Mouse (Mus musculus): ENCODE measurements around the gene Btnl9.
"Not testable (repeated sequence)": the region's sequence is repeated elsewhere in the genome, so short reads cannot be mapped to it uniquely, and the experiment has no call there.

Btnl9 gene

GRCm38 (mm10) chr11:49186955-49187488, at the start of gene Btnl9:
Gene Btnl9 (minus strand): TSS chr11:49187159.
- no peak for DNase-seq (ENCODE audit: low spot score in 2 of 2)

GRCm38 (mm10) chr11:49235459-49236207, 48.7 kb upstream of the Btnl9 start:
- DNase-seq (ENCODE audit: low spot score in 2 of 2) = no peak

- no peak for DNase-seq (ENCODE audit: low spot score in 2 of 2)
These were observed 45.8 kb upstream of the Btnl9 start for GRCm38 (mm10) chr11:49232781-49233180.

DNA sequence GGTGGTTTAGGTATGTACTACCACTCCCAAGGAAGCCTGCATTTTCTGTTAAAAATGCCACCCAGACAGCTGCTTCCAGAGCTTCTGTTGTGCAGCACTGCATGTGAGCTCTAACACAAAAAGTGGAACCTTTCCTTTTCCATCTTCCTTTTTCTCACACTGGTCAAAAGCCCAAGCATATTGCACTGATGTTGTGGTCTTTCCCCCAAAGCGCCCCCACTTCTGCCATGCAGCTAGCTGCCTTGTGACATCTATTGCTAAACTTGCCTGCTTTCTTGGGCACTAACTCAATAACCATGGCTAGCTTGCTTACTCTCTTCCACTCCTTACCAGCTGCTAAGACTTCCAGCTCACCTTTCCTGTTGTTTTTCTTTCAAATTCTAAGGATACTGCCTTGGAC, 37.5 kb upstream of the Btnl9 start:
- no peak for DNase-seq (ENCODE audit: low spot score in 2 of 2)

DNA sequence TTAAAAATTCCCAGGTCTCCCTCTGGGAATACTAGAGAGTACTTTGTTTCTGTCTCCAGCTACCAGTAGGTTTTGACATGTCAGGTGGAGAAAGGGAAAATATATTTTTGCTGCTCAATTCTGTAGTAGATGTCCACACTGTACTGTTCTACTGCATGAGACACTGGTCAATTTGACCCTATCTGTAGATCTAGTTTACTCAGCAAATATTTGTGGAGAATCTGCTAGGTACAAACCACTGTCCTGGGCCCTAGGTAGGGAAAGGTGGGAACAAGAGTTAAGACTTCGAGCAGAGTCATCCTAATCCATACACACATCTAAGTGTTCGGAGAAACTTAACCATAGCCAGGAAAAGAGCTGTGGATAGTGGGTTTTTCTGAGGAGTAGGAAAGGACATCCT, 32.3 kb upstream of the Btnl9 start:
- no peak for DNase-seq (ENCODE audit: low spot score in 2 of 2)

DNA sequence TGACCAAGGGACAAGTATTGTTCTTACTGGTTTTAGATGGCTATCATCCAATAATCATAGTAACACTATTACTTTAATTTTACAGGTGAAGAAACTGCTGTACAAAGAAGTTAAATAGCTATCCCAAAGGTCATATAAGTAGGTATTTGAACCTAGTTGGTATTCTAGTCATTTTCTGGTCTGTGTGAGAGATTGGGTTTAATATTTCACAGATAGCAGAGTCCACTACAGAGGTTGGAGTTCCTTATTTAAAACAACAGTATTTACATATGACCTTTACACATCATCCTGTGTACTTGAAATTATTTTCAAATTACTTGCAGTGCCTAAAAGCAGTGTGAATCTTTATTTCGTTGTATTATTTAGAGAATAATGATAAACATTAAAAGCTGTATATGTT, 26.5 kb upstream of the Btnl9 start:
- DNase-seq (ENCODE audit: low spot score in 2 of 2) = no peak

DNA sequence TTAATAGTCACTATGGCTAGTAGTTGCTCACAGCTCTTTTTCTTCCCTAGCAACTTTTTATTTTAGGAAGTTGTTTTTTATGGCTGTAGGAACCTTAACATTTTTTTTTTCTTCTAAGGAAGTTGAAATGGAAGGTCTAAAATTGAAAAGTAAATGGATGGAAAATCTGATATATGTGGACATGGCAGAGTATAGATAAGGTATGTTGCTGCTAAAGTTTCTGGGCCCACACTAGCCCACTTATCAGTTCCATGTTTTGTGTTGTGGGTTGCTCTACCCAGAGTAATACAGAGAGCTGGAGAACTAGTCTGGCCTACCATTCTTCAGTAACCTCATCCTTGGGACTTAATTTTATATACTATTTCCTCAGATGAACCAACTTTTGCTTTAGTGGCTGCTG, 25.6 kb upstream of the Btnl9 start:
- no peak for DNase-seq (ENCODE audit: low spot score in 2 of 2)

DNA sequence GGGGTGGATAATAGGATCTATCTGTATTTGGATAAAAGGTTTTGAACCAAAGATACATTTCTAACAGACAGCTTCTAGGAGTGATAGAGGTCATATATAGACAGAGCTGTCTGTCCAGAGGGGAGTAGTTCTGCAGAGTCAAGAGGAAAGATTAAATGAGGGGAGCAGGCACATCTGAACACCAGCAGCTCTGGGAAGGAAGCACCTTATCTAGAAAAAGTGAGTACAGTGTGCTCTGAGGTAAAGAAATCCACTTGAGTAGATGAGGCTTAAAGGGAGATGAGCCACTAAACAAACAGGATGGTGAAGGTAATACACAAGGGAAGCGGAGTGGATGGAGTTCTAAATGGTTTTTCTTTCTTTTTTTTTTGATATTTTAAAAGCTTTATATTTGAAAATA, 20.5 kb upstream of the Btnl9 start:
- DNase-seq (ENCODE audit: low spot score in 2 of 2) = no peak

DNA sequence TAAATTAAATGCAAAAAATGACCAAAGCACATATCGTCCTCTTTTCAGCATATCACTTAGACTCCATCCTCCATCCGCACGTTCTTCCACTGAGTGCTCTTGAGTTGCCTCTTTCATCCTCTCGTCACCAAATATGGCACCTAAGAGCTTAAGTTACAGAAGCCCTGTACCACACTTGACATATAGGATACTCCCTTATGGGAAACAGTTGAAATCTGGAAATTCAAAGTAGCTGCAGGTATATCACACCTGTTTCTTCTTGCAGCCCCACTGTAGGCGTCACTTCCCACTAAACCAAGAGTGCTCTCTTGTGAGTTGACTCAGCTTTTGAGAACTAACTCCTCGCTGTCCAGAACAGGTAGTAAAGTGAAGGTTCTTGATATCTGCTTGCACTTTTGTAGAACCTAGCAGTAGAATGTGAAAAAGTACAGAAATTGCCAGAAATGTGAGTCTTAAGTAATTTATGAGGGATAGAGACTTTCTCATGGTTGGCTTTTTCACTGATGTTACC, 18.2 kb upstream of the Btnl9 start:
- no peak for DNase-seq (ENCODE audit: low spot score in 2 of 2)

- DNase-seq (ENCODE audit: low spot score in 2 of 2) = peak in 1 of 2 experiments; percentile 25
These were observed 17.0 kb upstream of the Btnl9 start for GRCm38 (mm10) chr11:49203771-49204497.

DNA sequence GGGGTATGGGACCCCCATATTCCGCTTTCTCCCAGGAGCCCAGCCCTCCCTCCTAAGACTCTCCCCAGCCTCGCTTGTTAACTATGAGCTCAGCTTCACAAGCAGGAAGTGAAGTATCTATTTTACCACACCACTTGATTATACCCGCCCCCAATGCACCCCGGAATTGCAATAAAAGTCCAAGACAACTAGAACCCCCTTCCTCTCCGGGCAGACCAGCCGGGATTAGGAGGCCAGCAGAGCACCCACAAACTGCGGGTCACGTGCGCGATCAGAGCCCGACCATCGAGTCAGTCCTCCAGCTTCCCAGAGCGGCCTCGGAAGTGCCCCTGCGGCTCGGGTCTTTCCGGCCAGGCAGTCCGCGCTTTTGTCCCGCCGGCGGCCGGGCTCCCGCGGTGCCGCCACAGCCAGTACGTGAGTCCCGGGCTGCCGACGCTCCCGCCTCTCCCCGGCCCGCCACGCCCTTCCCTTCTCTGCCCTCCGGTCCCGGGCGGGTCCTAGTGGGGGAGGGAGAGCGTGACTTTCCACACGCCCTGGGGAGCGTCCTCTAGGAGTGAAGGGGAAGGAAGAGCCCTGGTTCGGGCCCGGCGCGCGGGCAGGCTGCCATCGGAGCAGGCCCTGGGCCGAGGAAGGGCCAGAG, 16.3 kb upstream of the Btnl9 start, which contains the start of gene Zfp62:
TSS of gene Zfp62 (plus strand) at position 164 of the 640 bp plus-strand sequence.
- DNase-seq (ENCODE audit: low spot score in 2 of 2) = peak; percentile 87 to 89

GRCm38 (mm10) chr11:49202523-49203061, 15.6 kb upstream of the Btnl9 start:
- peak; percentile 6 to 13 for DNase-seq (ENCODE audit: low spot score in 2 of 2)

DNA sequence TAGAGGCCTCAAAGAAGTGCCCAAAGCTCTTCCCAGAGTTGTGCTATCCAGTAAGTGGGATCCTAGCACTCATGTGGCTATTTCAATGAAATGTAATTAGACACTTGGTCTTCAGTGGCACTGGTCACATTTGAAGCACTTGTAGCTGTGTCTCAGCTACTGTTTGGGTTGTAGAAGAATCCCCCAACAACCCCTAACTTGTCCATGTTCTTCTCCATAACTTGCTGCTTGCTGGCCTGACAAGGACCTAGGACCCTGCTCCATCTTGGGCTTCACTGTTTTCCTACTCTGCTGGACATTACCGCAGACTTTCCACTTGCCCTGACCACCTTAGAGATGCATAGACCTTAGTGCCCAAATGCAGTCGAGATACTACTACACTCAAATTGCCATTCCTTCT, 15.1 kb upstream of the Btnl9 start:
- DNase-seq (ENCODE audit: low spot score in 2 of 2) = no peak

DNA sequence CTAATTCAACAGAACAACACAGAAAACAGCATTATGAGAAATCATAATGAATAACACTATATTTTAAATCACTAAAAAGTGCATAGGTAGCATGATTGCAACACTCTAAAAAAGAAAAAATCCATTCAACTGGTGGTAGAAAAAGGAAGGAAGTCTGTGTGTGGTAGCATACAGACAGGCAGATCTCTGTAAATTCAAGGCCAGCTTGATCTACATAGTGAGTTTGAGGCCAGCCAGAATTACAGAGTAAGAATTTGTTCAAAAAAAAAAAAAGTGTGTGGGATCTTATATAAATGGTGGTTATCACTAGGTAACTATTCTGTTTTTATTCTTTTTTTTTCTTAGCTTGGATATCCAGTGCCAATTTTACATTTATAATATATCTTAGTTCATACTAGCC, 14.2 kb upstream of the Btnl9 start:
- DNase-seq (ENCODE audit: low spot score in 2 of 2) = no peak

GRCm38 (mm10) chr11:49200666-49201065, 13.7 kb upstream of the Btnl9 start:
- DNase-seq (ENCODE audit: low spot score in 2 of 2) = no peak

DNA sequence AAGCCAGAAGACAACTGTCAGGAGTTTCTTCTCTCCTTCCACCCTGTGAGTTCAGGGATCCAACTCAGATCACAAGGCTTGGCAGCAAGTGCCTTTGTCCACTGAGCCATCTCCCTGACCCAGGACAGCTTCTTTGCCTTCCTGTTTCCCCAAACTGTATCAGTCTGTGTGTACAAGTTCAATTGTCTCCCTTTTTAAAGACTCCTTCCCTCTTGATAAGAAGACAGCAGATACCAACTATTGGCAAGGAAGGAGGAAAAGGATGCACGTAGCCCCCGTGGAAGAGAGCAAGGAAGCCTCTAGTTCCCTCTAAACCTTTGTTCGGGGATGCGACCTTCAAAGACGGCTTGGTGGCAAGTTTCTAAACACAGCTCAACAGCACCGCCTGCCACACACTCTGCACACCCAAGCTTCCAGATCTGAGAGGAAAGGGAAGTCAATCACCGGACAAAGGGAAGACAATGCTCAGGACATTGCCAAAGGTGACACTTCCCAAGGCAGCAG, 8.9 kb upstream of the Btnl9 start:
- DNase-seq (ENCODE audit: low spot score in 2 of 2) = no peak

GRCm38 (mm10) chr11:49194771-49195170, 7.8 kb upstream of the Btnl9 start:
- not testable (repeated sequence) for DNase-seq (ENCODE audit: low spot score in 2 of 2)

GRCm38 (mm10) chr11:49191083-49191482, 4.1 kb upstream of the Btnl9 start:
- no peak for DNase-seq (ENCODE audit: low spot score in 2 of 2)

DNA sequence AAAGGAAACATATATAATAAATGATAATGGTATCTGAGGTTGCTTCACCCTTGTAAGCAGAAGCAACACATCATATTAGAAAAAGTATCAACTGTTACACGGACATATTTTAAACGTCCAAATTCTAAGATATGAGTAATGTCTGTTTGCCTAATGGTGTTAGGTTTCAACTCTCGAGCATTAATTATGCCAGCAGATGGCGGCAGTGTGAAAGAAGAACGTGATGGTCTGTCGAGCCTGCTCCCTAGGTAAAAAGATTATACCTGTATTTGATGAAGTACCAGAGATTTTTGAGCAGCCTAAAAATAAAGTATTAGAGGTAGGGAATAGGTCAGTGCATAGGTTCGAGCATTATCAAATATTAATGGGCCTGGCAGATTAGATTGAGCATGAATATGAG, 2.8 kb upstream of the Btnl9 start:
- peak; percentile 32 to 71 for DNase-seq (ENCODE audit: low spot score in 2 of 2)

GRCm38 (mm10) chr11:49187701-49188100, 742 bp upstream of the Btnl9 start:
- DNase-seq (ENCODE audit: low spot score in 2 of 2) = no peak

GRCm38 (mm10) chr11:49186452-49186851, 507 bp downstream of the Btnl9 start:
- DNase-seq (ENCODE audit: low spot score in 2 of 2) = no peak

- DNase-seq (ENCODE audit: low spot score in 2 of 2) = no peak
These were observed 3.8 kb downstream of the Btnl9 start for GRCm38 (mm10) chr11:49183172-49183571.

Measured in spleen, postnatal 14 days (tissue).